Mouse (Mus musculus) right cerebral cortex, postnatal 14 days (tissue): ENCODE measurements at regions not wholly inside any gene's neighbourhood (a gene's known extent, or its start where the extent isn't known, plus 50 kb on each side); places are given as distances from the start of the nearest gene placed in this dataset.

ENCODE experiments used
- DNase-seq: peaks from one replicate; pipeline ENCODE4 v3.0.0; 2022

DNA sequence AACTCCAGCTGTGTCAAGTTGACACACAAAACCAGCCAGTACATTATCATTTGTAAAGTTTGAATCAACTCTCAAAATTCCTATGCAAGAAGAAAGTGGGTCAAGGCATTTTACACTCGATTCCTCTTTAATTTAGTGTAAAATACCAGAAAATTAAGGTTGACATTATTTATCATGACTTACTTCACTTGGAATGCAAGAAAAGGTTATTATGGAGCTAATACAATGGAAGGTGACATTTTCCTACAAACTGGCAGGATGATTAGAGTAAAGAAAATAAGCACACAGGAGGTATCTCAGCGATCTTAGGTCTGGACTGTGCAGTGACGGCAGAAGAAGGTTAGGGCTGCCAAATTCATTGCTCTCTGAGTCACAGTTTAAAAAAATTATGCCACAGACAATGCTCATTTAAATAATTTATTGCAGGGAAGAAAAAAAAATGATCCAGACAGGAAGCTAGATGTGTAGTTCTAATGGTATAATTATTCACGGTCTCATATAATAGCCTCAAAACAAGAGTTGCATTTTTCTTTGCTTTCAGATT lies 405.2 kb downstream of the Hace1 start:
- no peak for DNase-seq

DNA sequence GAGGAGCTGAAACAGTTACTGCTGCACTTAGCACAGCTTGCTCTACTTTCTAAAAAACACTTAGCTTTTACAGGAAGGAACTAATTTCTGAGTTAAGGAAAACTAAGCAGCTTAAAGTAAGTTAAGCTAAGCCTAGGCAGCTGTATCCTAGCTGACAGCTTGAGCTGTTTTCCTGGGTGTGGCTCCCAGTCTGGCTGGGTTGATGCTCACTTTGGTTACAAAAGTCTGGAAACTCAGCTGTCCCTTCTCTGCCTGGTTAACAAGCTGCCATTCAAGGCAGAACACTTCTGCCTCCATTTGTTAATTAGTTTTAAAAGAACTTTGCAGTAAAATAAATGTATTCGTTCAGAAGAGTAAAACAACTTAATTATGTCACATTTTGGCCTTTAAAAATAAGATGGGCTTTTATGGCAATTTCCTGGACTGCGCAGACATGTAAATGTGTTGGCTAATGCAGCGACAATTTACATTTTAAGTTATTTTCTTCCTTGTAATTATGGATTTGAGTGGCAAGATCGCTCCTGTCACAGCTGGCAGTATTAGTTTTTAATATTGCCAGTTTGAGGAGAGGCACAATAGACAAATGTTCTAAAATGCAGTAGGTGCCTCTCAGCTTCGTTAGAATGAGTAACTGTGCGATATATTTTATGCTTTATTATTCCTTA lies 406.2 kb downstream of the Hace1 start:
- no peak for DNase-seq

DNA sequence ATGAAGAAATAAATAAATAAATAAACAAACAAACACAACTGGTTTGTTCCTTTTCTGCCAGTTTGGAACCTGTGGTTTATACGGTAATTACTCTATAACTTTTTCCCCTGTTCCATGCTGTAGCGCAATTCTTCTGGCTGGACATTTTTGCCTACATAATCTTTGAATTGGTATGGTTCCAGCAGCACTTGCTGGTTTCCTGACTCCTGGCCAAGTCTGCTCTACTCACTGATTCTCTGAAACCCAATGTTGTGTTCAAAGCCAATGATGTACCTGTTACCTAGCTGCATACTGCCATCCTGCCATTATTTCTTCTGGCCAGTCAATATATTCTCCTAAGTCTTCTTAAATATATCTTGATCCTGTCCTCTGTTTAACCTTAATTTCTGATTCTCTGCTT lies 408.7 kb downstream of the Hace1 start:
- DNase-seq: no peak

DNA sequence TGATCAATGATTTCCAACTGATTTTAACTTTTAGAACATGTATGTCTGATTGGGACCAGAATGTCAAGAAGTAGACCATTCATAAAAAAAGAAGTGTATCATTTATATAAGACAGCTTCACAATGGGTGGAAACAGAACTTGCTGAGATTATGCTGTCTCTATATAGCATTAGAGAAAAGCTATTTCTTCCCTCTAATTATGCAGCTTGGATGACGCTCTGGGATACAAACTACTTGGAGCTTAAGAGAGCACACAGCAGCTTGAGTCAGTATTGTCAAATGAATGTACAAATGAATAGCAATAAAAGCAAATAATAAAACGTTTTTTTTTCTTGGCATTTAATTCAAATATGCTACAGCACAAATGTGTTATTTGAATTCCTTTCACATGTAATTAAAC lies 428.7 kb downstream of the Hace1 start:
- no peak for DNase-seq

DNA sequence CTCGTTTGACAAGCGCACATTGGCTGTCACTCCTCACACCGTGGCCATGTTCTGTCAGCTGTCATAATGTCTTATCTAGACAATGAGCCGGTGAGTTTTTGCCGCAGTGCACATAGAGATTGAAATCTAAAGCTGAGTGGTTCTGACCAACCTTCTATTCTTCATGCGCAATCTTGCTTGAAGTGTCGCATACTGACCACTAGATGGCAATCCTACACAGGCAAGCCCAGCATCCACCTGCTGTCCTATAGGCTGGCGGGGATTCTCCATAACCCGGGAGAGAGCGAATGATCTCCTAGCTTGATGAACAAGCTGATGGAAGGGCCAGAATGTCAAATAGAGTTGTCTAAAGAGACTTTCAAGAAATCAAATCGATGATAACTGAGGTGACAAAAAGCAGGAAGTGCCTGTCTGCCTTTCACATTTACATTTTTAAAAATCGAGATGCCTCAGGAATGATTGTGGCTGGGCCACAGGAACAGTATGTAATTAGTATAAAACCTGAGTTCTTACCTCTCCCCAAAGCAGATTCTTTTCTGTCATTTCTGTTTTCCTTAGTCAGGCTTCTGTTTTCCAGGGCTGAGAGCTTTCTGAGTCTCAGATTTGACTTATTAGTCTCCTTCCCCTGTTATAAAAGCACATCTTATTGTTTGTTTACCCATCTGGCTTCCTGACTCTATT lies 434.4 kb downstream of the Hace1 start:
- DNase-seq: peak; percentile 54

DNA sequence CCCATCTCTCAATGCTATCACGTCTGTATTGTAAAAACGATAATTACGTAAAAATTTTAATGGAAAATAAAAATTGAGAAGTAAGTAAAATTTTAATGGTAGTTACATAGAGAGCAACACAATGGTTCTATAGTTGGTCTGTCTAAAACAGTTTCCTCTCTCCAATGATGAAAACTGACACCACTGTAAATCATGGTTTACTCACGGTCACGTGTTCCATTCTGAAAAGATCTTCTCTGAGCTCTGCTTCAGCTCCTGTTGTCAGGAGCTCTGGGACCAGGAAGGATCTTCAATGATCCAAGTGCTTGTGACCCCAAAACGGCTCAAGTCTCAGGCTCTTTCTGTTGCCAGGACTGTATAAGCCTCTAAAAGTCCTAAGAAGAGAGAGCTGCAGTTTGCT lies 435.0 kb downstream of the Hace1 start:
- DNase-seq: no peak

DNA sequence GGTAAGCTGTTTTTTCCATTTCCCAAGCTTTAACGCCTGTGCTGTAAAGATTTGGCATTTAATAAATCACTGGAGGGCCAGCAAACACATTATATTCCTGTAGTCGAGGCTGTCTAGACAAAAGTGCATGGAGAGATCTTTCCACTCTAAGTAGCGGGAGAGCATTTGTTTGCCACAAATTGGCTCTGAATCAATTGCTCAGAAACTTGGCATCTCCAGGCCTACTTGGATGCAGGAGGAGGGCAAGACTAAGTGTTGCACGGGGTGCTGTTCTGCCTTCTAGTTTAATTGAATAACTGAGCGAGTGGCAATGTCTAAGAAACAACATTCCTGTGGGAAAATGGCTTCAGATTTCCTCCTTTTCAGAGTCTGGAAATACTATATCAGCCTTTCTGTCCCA lies 438.7 kb downstream of the Hace1 start:
- no peak for DNase-seq

DNA sequence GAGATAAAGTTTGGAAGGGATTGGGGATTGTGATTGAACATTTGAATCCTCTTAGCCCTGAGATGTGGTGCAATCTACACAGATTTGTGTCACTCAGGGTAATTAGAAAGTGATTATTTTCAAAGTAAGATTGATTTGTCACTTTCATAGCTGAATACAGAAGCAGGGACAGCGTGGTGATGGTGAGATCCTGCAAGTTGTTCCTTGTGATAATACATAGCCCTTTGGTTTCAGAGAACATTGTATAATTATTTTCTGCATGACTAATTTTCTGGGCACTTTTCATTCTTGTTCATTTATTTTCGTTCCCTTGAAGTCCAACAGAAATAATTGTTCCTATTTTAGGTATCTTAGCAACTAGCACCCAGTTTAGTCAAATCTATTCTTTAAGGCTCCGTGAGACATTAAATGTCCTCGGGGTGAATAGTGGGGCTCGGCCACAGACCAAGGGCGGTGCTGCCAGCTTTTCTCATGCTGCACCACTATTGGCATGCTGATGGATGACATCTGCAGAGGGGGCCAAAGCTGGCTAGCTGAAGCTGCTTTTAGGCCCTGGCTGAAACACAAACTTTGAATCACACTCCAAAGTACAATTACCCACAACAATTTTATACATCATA lies 468.0 kb downstream of the Hace1 start:
- no peak for DNase-seq

DNA sequence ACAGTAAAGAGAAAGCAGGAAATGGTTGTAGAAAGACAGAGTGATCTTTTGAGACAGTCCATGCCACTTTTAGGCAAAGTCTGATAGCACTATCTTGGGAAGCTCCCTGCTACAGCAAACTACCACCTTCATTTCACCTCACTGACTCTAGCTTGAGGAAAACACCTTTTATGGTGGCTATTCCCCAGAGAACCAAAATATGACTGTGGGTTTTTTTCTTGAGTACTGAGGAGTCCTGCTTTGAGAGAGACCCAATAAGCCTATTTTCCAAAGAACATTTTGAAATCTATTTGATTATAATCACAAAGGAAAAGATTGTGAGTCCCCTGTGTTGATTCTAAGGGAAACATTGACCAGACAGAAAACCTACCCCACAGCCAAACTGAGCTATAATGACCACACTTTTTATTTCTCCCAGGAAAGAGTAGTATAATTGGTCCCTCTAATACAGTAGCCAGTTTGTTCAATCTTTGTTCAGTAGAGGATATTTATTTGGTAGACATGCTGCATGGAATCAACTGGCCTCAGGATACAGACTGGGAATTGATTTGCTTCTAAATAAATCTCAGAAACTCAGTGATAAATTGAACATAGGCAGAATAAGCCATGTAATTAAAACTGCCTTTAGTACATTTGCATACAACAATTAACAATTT lies 468.6 kb downstream of the Hace1 start:
- no peak for DNase-seq

DNA sequence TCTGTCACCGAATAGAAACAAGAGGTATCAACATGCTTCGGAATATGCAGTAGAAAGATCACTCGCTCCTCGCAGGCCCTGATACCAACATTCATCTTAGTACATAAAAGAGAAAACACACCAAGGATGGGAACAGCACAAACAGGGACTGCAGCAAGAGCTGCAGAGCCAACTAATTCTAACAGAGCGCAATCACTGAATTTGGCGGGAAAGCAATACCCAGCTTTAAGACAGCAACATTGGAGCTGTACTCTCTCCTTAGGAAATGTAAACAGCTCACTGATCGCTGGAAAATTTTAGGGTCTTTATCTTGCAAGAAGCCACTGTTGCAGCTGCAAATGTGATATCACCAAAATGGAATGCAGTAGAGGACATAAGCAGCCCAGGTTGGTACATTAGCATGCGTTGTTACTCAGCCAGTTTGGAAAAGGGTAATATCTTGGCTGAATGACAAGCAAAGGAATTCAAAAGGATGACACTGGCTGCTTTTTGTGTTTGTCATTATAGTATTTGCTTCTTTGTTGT lies 469.3 kb downstream of the Hace1 start:
- DNase-seq: no peak

DNA sequence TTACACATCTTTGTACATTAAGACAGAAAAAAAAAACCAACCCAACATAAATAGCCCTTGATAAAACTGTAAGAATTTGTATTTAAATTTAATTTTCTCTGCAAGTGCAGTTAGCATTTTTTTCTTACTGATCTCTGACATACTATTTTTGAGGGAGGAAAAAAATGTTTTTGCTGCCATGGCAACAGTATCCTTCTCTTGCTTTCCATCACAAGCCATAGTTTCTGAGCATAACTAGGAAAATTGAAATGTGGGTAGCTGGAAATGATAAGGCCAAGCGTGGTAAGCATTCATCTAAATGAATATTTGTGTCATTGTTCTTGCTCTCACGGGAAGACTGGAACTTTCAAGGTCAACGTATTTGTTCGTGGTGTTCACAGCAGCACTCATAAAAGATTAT lies 470.0 kb downstream of the Hace1 start:
- DNase-seq: no peak

DNA sequence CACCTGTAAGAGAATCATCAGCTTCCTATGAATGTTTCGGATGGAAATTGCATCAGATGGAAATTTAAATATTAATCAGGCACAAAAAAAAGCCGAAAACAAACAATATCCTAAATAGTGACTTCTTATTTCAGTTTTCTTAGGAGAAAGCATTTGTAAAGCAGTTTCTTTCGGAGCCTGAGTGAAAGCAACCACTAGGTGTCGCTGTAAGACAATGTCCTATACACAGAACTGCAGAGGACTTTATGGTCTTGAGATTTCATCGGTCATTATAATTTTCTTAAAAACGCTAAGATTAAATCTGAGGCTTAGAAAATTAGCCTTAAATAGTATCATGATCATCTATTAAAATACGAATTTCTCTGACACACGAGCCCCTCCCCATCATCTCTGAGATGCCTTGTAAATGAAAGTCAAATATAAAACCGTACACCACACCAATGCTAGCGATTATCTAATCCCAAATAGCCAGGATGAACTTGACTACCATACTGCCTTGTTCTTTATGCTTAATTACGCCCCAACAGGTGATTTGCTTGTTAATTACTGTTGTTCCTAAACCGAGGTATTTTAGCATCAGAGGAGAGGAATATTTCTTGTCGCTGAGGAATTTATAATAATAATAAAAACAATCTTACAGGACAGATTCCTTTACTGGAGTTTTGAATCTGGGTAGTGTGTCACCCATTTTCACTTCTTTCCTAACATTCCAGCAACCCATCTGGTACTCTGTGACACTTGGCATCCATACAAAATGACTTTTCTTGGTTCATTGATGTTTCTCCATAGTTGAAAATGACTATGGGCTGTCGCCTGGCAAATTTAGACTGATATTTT lies 480.0 kb downstream of the Hace1 start:
- DNase-seq: peak; percentile 69

DNA sequence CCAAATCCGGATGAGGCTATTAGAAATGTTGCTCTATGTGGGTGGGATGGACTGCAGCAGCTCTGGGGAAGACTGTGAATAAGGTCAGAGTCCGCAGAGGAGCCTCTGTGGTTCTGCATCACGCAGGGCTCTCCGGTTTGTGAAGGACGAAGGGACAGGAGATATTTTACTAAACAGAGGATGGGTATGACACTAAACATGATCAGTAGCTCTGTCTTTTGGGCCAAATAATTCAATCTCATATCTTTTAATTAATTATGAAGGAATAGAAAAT lies 480.5 kb downstream of the Hace1 start:
- DNase-seq: no peak

DNA sequence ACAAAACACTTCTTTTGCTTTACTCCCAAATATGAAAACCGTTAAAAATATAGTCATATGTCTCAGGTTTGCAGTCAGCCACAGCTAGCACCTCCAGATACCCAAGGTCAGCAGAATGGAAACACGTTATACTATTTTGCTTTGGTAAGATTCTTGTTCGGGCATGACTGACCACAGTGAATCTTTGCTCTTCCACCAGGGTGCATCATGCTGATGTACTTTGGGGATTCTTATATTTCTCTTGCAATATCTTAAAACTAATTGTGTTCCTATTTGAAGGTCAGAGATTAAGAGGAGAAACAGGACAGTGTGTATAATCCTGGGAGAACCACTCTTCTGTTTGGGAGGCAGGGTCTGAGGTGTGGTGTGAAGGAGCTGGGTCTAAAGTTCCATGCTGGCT lies 481.7 kb downstream of the Hace1 start:
- DNase-seq: no peak

DNA sequence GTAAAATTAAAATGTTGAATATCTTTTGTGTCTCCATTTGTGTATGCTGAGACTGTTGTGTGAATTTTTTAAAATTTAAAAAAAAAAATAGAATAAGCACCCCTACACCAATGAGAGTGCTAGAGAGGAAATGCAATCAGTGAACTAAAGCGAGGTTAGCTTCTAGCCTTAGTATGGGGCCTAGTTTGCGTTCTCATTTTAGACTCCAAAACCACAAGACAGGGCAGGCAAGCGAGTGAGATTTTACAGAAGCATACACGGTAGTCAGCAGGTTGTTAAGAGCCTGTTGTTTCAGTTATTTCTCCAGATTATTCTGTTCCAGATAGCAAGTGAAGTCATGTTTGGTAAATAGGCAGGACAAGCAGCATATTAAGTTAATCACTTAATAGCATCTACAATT lies 486.2 kb downstream of the Hace1 start:
- no peak for DNase-seq

DNA sequence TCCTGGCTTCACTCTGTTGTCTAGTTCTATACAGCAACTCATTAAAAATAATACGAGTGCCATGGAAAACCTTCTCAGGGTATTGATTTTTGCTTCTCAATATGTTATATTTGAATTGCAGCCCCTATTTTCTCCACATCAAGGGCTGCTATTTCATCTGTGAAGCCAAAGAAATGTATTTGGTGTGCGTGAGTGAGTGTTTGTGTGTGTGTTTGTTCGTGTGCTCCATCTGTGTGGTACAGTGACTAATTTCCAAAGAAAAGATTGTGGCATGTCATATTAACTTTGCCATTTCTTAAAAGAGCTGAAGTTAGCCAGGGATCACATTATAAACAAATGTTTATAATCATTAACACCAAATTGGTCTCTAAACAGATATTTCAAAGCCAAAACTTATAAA lies 493.1 kb downstream of the Hace1 start:
- DNase-seq: no peak

DNA sequence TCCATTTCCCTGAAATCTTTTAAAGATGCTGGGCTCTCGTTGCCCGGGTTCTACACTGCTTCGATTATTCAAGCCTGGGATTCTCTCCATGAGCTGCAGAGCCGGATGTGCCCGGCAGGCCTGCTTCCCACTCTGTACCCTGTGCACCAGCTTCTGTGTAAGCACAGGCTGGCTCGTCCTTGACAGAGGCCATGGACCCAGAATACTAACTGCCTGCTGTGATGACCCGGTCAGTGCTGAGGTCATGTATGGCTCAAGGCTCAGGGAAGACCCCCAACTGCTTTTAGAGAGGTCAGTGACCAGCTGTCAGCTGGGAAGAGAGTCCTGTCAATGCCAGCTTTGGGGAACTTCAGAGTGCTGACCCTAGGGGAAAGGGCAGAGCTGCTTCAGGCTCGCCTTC lies 493.6 kb downstream of the Hace1 start:
- DNase-seq: no peak

DNA sequence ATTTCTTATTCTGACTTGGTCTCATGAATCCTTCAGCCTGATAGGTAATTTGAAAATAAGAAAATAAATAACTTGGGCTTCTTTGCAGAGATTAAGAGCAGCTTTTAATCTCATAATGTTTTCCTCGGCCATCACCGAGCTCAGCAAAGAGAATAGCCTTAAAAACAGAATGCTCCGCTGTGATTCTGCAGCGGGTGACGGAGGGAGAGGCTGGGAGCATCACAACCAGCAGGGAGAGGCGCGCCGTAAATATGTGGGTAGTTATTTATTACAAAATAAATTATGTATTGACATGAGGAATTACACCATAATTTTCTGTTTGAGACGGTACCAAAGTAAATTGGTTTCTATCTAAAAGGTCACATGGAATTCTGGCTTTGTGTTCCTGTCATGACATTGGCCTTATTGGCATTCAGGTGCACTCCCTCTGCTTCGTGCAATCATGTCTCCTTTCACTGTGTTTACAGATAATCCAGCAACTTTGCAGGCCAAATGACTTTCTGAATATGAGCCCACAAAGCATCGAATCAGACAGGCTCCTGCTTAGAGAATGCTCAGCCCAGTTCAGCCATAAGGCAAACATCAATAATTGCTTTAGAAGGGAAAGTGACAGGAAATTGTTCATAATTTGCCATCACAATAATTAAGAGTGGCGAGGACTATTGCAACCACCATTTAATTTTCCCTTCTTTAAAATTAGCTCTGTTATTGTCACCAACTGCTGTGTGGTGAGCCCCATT lies 494.4 kb downstream of the Hace1 start:
- DNase-seq: no peak

DNA sequence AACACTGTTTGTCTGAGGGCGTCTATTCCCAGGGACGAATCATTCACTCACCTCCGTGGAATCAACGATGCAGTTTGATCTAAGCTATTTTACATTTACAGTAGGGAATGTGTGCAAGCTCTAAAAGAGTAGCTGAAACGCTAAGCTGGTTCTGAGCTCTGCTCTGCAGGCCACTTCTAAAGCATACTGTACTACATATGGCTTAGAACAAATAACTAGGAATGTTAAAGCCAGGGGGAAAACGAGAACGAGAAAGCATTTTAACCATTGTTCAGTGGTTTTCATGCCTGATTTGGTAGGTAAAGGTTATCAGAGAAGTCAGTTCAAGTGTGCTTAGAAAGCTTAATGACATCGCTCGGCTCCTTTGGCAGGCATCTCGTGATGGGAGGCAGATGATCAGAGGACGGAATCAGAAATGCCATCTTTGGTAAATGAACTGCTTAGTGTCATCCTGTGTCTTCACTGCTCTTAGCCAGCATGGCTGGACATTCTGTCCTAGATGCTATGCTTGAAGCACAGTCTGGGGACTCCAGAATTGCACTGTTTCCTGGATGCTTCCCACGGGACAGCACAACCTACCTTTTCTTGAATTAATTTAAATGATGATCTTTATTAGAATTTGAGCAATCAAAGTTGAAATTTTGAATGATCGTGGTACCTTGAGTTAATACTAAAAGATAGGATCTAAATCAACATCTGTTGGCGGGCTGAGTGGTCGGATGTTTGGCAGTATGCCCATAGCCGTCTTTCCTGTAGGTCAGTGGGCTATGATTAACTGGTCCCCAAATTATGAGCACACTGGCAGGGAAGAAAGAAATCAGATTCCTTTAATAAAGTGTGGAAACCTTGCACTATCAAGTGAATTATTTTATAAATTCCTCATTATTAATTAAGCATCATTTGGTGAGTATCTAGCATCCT lies 495.2 kb downstream of the Hace1 start:
- DNase-seq: no peak

DNA sequence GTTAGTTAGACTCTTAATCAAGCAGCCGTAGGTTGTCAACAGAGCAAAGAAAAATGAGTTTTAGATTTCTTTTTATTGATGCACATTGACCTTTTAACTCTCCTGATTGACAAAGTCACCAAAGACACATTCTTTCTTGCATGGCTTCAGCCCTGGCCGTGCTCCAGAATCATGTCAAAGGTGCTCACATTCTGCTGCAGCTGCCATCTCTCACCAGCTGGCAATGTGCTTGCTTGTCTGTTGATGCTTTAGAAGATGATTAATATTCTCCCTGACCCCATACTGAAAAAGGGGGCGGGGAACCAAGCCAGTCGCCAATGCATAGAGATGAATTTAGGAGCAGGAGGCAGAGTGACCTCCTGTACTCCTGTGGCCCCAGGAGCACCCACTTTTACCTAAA lies 510.1 kb downstream of the Hace1 start:
- no peak for DNase-seq

DNA sequence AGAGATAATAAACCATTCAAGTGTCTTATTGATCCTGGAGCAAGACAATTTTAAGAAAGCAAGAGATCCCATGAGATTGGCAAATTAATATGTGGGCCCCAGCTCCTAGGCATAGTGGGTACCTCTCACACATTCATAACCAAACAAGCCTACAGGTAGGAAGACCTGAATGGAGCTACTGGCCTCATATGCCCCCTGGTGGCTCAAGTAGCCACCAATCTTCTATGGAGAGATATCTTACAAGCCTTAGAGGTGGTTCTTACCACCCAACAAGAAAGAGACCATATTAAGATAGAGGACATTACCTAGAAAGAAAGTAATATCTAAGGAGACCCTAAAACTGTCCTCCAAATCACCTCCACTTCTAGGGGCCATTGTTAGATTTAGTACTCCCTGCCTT lies 523.2 kb downstream of the Hace1 start:
- no peak for DNase-seq
